Mouse (Mus musculus) hindbrain, embryonic 16.5 days (tissue): ENCODE data around the gene Vmn1r143. TPM values are rescaled to one million over a fixed set of nuclear protein-coding genes. Genes with fewer than 3 reads are reported as not detected.
"Not testable (repeated sequence)": the region's sequence is repeated elsewhere in the genome, so short reads cannot be mapped to it uniquely, and the experiment has no call there.

Source experiments
- ATAC-seq: fragments of 200-750 bp; cut with Nextera tagmentation; 2 replicates; pipeline ENCODE4 v1.8.0; 2017; ENCODE audit warnings: moderate TSS enrichment, moderate library complexity
- H3K27ac ChIP-seq: fragments of 300-500 bp; sonication (generic); 2 replicates; pipeline ENCODE4 v1.5.1; 2014; ENCODE audit warnings: low read depth, mild to moderate bottlenecking, control low read depth, low read length, moderate library complexity
- H3K27me3 ChIP-seq: fragments of 300-500 bp; sonication (generic); replicated peaks from 2 replicates; pipeline ENCODE4 v1.6.1; 2014; ENCODE audit warnings: low read length; ENCODE audit not compliant: control insufficient read depth, insufficient read depth
- H3K36me3 ChIP-seq: fragments of 300-500 bp; sonication (generic); 2 replicates; pipeline ENCODE4 v1.6.1; 2014; ENCODE audit warnings: mild to moderate bottlenecking, low read length, moderate library complexity, mixed read lengths; ENCODE audit not compliant: control insufficient read depth, insufficient read depth
- H3K4me1 ChIP-seq: fragments of 300-500 bp; sonication (generic); 2 replicates; pipeline ENCODE4 v1.6.1; 2014; ENCODE audit warnings: low read depth, low read length; ENCODE audit not compliant: control insufficient read depth, insufficient read depth
- H3K4me2 ChIP-seq: fragments of 300-500 bp; sonication (generic); 2 replicates; pipeline ENCODE4 v1.6.1; 2014; ENCODE audit warnings: mild to moderate bottlenecking, low read length, control low read depth, moderate library complexity
- H3K4me3 ChIP-seq: fragments of 300-500 bp; sonication (generic); 2 replicates; pipeline ENCODE4 v1.5.1; 2014; ENCODE audit warnings: mild to moderate bottlenecking, low read length, control low read depth, moderate library complexity
- H3K9ac ChIP-seq: fragments of 300-500 bp; sonication (generic); 2 replicates; pipeline ENCODE4 v1.6.1; 2014; ENCODE audit warnings: low read depth, mild to moderate bottlenecking, control low read depth, low read length, moderate library complexity
- H3K9me3 ChIP-seq: fragments of 300-500 bp; sonication (generic); 2 replicates; pipeline ENCODE4 v1.6.1; 2014; ENCODE audit warnings: mild to moderate bottlenecking, low read length, moderate library complexity; ENCODE audit not compliant: control insufficient read depth
- WGBS: fragments of 180-500 bp; shearing (Covaris S2); extraction: QIAGEN DNeasy Blood & Tissue Kit; methylation state at CpG from one replicate; pipeline ENCODE4 v1.1.7; 2014; 5-methylcytosine and 5-hydroxymethylcytosine counted together
- polyA plus RNA-seq: library from polyadenylated mRNA; unstranded; fragments of >200 nt; fragmentation: Nextera tagmentation; extraction: Ambion mirVana; gene quantifications from 2 replicates; pipeline ENCODE4 v1.2.1, GENCODE M21; 2015

Gene Vmn1r143
- polyA plus RNA-seq = not detected in 2 replicates

DNA sequence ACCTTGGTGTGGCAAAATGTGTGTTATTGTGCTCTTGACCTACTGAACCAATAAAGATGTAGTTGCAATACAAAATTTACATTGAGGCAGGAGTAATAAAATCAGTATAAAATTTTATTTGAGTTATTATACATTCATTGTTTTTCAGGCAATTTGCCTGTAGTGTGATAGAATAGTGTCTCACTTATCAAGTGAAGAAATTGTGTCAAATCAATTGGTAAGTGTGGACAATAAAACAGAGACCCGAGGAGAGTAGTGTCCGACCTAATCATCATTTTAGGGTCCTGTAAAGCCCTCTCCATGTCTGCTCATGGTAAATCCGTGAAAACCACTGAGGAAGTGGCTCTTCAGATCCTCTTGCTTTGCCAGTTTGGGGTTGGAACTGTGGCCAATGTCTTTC lies at the start of gene Vmn1r143:
Gene Vmn1r143 (plus strand): TSS at position 301 of the 400 bp plus-strand sequence.
- not testable (repeated sequence) for H3K27me3 ChIP-seq, H3K9ac ChIP-seq, H3K4me1 ChIP-seq, H3K4me2 ChIP-seq, H3K36me3 ChIP-seq, H3K4me3 ChIP-seq, H3K27ac ChIP-seq, ATAC-seq, H3K9me3 ChIP-seq
- WGBS = no CpG with 5 or more reads among the region's 3 CpGs

DNA sequence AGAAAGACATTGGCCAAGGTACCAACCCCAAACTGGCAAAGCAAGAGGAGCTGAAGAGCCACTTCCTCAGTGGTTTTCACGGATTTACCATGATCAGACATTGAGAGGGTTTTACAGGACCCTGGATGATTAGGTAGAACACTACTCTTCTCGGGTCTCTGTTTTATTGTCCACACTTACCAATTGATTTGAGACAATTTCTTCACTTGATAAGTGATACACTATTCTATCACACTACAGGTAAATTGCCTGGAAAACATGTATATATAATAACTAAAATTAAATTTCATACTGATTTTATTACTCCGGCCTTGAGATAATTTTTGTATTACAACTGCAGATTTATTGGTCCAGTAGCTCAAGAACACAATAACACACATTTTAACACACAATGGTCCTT lies 25.2 kb upstream of the Vmn1r143 start, which contains the start of gene Vmn1r142:
Gene Vmn1r142 (minus strand): TSS at position 101 of the 400 bp plus-strand sequence.
- H3K9ac ChIP-seq, ATAC-seq, H3K36me3 ChIP-seq, H3K27me3 ChIP-seq, H3K4me2 ChIP-seq, H3K27ac ChIP-seq, H3K4me3 ChIP-seq, H3K9me3 ChIP-seq, H3K4me1 ChIP-seq: not testable (repeated sequence)
- WGBS = no CpG with 5 or more reads among the region's 3 CpGs

GRCm38 (mm10) chr7:22201164-22201563 lies 12.0 kb downstream of the Vmn1r143 start, which contains the start of gene Gm8653:
Gene Gm8653 (minus strand): TSS chr7:22201264.
- H3K36me3 ChIP-seq, H3K27ac ChIP-seq, ATAC-seq, H3K9ac ChIP-seq, H3K27me3 ChIP-seq, H3K4me1 ChIP-seq, H3K9me3 ChIP-seq, H3K4me2 ChIP-seq, H3K4me3 ChIP-seq: not testable (repeated sequence)
- WGBS = no CpG with 5 or more reads among the region's 2 CpGs

- not testable (repeated sequence) for H3K27me3 ChIP-seq, H3K4me1 ChIP-seq, H3K27ac ChIP-seq, ATAC-seq, H3K4me2 ChIP-seq, H3K36me3 ChIP-seq, H3K9me3 ChIP-seq, H3K9ac ChIP-seq, H3K4me3 ChIP-seq
- 27% methylated on average over 1 of the region's 2 CpGs for WGBS
Measured at GRCm38 (mm10) chr7:22229384-22229783, 40.2 kb downstream of the Vmn1r143 start, which contains the start of gene Gm8453. Gene Gm8453 (minus strand): TSS chr7:22229484.

Other genes starting within 250 kb of the Vmn1r143 start
- not detected in 2 replicates for gene Vmn1r137, start 194.8 kb upstream of the Vmn1r143 start, polyA plus RNA-seq
- gene Vmn1r138, start 160.5 kb upstream of the Vmn1r143 start, polyA plus RNA-seq = not detected in 2 replicates
- not detected in 2 replicates for gene Gm6176, start 133.1 kb upstream of the Vmn1r143 start, polyA plus RNA-seq
- gene Vmn1r139, start 120.3 kb upstream of the Vmn1r143 start, polyA plus RNA-seq = not detected in 2 replicates
- gene Gm16451, start 71.1 kb upstream of the Vmn1r143 start, polyA plus RNA-seq = not detected in 2 replicates
- not detected in 2 replicates for gene Gm10666, start 54.6 kb upstream of the Vmn1r143 start, polyA plus RNA-seq
- gene Vmn1r142, start 25.3 kb upstream of the Vmn1r143 start, polyA plus RNA-seq = not detected in 2 replicates
- gene Gm8653, start 11.9 kb downstream of the Vmn1r143 start, polyA plus RNA-seq = not detected in 2 replicates
- gene Gm8453, start 40.1 kb downstream of the Vmn1r143 start, polyA plus RNA-seq = not detected in 2 replicates
- gene Gm4187, start 140.3 kb downstream of the Vmn1r143 start, polyA plus RNA-seq = not detected in 2 replicates
- gene Gm8660, start 181.7 kb downstream of the Vmn1r143 start, polyA plus RNA-seq = not detected in 2 replicates
- not detected in 2 replicates for gene Vmn1r148, start 224.2 kb downstream of the Vmn1r143 start, polyA plus RNA-seq
- not detected in 2 replicates for gene Vmn1r149, start 248.9 kb downstream of the Vmn1r143 start, polyA plus RNA-seq